Mouse (Mus musculus) kidney, embryonic 16.5 days (tissue): ENCODE measurements at regions not wholly inside any gene's neighbourhood (a gene's known extent, or its start where the extent isn't known, plus 50 kb on each side); places are given as distances from the start of the nearest gene placed in this dataset.
A peak's percentile ranks its signal among the peaks of the same experiment; 100 is the strongest.

Source experiments
- ATAC-seq: fragments of 200-750 bp; cut with Nextera tagmentation; 2 replicates; pipeline ENCODE4 v1.8.0; 2017; ENCODE audit warnings: moderate TSS enrichment; ENCODE audit not compliant: low FRiP score, low TSS enrichment
- H3K27ac ChIP-seq: fragments of 300-500 bp; sonication (generic); 2 replicates; pipeline ENCODE4 v1.5.1; 2014; ENCODE audit warnings: low read length
- H3K27me3 ChIP-seq: fragments of 300-500 bp; sonication (generic); 2 replicates; pipeline ENCODE4 v1.6.1; 2014; ENCODE audit warnings: low read length, control low read depth, mixed read lengths; ENCODE audit not compliant: insufficient read depth
- H3K36me3 ChIP-seq: fragments of 300-500 bp; sonication (generic); 2 replicates; pipeline ENCODE4 v1.6.1; 2014; ENCODE audit warnings: low read length, control low read depth, mixed read lengths; ENCODE audit not compliant: insufficient read depth
- H3K4me1 ChIP-seq: fragments of 300-500 bp; sonication (generic); 2 replicates; pipeline ENCODE4 v1.6.1; 2014; ENCODE audit warnings: low read length, control low read depth, mixed read lengths; ENCODE audit not compliant: insufficient read depth
- H3K4me2 ChIP-seq: fragments of 300-500 bp; sonication (generic); replicated peaks from 2 replicates; pipeline ENCODE4 v1.6.1; 2014; ENCODE audit warnings: low read depth, low read length
- H3K4me3 ChIP-seq: fragments of 300-500 bp; sonication (generic); 2 replicates; pipeline ENCODE4 v1.5.1; 2014; ENCODE audit warnings: mild to moderate bottlenecking, low read length
- H3K9ac ChIP-seq: fragments of 300-500 bp; sonication (generic); replicated peaks from 2 replicates; pipeline ENCODE4 v1.6.1; 2014; ENCODE audit warnings: low read length
- H3K9me3 ChIP-seq: fragments of 300-500 bp; sonication (generic); 2 replicates; pipeline ENCODE4 v1.6.1; 2016; ENCODE audit warnings: low read length, control low read depth
- WGBS: fragments of 180-500 bp; shearing (Covaris S2); extraction: QIAGEN DNeasy Blood & Tissue Kit; methylation state at CpG from one replicate; pipeline ENCODE4 v1.1.7; 2014; 5-methylcytosine and 5-hydroxymethylcytosine counted together

DNA sequence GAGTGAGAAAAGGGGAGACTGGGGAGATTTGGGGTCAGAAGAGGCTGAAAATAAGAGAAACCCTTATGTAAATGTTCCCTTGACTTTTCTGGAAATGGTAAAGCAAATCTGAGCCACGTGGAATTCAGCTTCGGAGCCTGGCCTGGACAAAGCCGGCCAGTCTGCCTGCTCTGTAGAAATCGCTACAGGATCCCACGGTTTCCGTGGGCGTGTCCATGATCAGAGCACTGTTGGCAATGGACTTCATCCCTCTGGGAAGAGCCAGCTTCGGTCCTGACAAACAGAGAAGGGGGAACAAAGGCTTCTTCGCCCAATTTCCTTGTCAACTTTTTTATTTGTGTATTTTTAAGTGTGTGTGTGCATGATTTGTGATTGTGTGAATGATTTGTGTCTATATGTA lies 490.7 kb upstream of the Nox3 start:
- Histone ChIP-seq H3K9ac (no peak overlapping the region), H3K36me3 (no peaks in the 10 kb centered on the region), H3K4me2 (0 out of 2 replicates have a peak overlapping the region, but pooled peaks have one; percentile 0), H3K27ac (no peak overlapping the region), H3K9me3 (no peaks in the 10 kb centered on the region), H3K27me3 (no peaks in the 10 kb centered on the region), H3K4me3 (no peak overlapping the region), H3K4me1 (no peaks in the 10 kb centered on the region)
- ATAC-seq, result no peak
- 50% methylated on average over 9 of the region's 9 CpGs for WGBS

DNA sequence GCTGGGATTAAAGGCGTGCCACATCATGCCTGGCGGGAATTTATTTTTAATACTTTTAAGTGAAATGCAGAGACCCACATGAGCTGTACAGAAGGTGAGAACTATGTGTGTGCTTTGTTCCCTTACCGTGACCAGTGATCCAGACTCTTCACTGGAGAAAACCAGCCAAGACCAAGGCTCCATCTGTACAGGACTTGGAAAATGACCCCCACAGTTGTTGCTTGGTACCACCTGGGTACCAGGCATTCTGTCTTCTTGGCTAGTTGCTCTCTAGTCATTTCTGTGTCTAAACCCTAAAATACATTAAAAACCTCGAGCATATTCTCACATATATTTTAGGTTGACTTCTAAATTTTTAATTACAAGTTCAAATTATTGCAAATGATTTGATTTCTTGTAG lies 491.5 kb upstream of the Nox3 start:
- Histone ChIP-seq H3K36me3 (no peaks in the 10 kb centered on the region), H3K9ac (no peak overlapping the region), H3K27ac (no peak overlapping the region), H3K27me3 (no peaks in the 10 kb centered on the region), H3K4me1 (no peaks in the 10 kb centered on the region), H3K4me3 (no peak overlapping the region), H3K4me2 (no peak overlapping the region), H3K9me3 (no peaks in the 10 kb centered on the region)
- WGBS, result 92% methylated on average over 4 of the region's 4 CpGs
- no peak for ATAC-seq

DNA sequence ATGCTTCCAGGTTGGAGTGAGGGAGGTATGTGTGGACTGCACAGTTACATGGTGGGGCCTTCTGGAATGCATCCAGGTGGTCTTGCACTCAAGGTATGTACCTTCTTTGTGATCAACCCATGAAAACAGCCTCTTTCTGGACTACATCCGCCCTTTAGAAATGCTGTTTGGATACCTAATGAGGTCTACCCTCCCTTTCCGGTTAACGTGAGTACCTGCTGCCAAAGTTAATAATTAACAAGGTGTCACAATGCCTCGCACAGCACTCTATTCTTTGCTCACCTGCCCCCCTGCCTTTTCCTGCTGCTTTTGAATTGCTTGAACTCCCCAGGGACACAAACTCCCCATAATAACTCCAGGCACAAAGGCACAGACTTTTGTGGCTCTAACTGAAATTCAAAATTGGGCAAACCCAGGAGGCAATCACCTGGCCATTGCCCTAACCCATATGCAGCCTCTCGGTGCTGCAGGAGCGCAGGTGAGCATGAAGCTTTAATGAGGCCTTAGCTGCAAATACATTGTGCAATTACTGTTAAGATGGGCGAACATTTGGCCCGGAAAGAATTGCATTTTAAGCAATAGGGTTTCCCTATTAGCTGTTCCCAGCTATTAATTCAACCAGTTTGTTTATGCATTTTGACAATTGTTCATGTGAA lies 500.9 kb upstream of the Nox3 start:
- no peaks in the 10 kb centered on the region for H3K36me3 ChIP-seq
- H3K27me3 ChIP-seq, result no peaks in the 10 kb centered on the region
- peak overlapping the region; percentile 64 for H3K27ac ChIP-seq
- 55% methylated on average over 8 of the region's 8 CpGs for WGBS
- H3K4me2 ChIP-seq, result no peak overlapping the region
- peak; percentile 83 for ATAC-seq
- H3K9me3 ChIP-seq, result no peaks in the 10 kb centered on the region
- no peak overlapping the region for H3K9ac ChIP-seq
- no peak overlapping the region for H3K4me3 ChIP-seq
- peaks cover 7% of the 10 kb centered on the region; the same call in 1 of the 2 replicates for H3K4me1 ChIP-seq

DNA sequence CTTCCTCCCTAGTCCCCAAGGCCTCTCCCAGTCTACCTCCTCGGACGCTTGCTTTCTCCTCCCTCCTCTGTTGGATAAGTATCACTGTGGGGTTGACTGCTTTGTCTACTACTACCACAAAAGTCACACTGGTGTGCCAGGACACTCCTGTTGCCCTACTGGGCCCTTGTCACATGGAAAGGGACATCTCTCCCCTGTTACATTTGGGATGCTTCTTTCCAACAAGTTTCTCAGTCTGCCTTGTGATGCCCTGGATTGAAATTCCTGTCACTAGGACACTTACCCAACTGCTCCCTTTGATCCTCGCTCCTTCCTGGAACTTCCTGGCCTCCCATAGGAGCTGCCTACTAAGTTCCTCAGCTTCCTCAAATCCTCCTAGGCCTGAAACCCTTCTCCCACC lies 501.9 kb upstream of the Nox3 start:
- H3K4me1 ChIP-seq, result peaks cover 7% of the 10 kb centered on the region; the same call in 1 of the 2 replicates
- no peaks in the 10 kb centered on the region for H3K27me3 ChIP-seq
- H3K4me2 ChIP-seq, result no peak overlapping the region
- no peaks in the 10 kb centered on the region for H3K9me3 ChIP-seq
- ATAC-seq, result no peak
- 70% methylated on average over 3 of the region's 3 CpGs for WGBS
- peak overlapping the region; percentile 60; the same call in 1 of the 2 replicates for H3K27ac ChIP-seq
- no peak overlapping the region for H3K4me3 ChIP-seq
- H3K36me3 ChIP-seq, result no peaks in the 10 kb centered on the region
- H3K9ac ChIP-seq, result no peak overlapping the region

DNA sequence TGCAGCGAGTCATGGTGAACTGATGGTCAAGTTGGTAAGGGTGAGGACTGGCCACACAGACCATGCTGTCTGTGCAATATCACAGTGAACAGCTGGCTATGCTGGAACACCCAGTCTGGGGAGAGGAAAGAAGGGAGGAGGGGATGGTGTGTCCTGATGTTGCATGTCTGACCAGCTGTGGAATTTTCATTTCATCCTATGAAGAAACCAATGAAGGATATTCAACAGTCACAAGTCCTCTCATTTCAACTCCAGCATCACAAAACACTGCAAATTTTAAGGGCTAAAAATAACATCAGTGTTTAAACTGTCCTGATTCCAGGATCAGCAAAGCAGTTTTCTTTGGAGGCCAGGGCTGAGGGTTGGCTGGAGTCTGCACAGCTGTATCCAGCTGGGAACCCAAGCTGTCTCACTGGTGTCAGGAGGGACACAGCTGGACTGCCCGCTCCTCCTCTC lies 503.7 kb upstream of the Nox3 start:
- ATAC-seq, result peak; percentile 90
- Histone ChIP-seq H3K27ac (peak overlapping the region; percentile 75), H3K9ac (no peak overlapping the region), H3K36me3 (no peaks in the 10 kb centered on the region), H3K4me3 (no peak overlapping the region), H3K4me1 (peaks cover 7% of the 10 kb centered on the region; the same call in 1 of the 2 replicates), H3K9me3 (no peaks in the 10 kb centered on the region), H3K27me3 (no peaks in the 10 kb centered on the region), H3K4me2 (no peak overlapping the region)
- 57% methylated on average over 2 of the region's 2 CpGs for WGBS

DNA sequence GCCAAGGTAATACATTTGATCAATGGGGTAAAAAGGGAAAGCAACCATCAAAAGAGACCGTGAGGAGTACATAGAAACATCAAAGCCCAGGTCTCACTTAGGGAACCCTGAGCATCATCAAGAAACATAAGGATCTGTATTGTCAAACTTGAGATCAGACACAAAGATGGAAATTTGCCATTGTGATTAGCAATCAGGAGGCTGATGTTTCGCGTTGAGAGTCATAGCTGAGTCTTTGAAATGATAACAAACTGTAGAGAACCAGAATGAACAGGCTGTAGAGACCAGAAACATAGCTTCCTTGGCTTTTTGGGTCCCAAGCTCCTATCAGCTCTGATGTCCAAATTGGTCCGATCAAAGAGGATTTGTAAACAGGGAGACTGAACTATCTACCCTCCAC lies 505.2 kb upstream of the Nox3 start:
- H3K4me1 ChIP-seq, result peaks cover 7% of the 10 kb centered on the region; the same call in 1 of the 2 replicates
- no peaks in the 10 kb centered on the region for H3K27me3 ChIP-seq
- H3K4me2 ChIP-seq, result no peak overlapping the region
- no peak overlapping the region for H3K9ac ChIP-seq
- H3K4me3 ChIP-seq, result no peak overlapping the region
- no peaks in the 10 kb centered on the region for H3K36me3 ChIP-seq
- WGBS, result 92% methylated on average over 4 of the region's 4 CpGs
- no peak overlapping the region for H3K27ac ChIP-seq
- no peak for ATAC-seq
- no peaks in the 10 kb centered on the region for H3K9me3 ChIP-seq

DNA sequence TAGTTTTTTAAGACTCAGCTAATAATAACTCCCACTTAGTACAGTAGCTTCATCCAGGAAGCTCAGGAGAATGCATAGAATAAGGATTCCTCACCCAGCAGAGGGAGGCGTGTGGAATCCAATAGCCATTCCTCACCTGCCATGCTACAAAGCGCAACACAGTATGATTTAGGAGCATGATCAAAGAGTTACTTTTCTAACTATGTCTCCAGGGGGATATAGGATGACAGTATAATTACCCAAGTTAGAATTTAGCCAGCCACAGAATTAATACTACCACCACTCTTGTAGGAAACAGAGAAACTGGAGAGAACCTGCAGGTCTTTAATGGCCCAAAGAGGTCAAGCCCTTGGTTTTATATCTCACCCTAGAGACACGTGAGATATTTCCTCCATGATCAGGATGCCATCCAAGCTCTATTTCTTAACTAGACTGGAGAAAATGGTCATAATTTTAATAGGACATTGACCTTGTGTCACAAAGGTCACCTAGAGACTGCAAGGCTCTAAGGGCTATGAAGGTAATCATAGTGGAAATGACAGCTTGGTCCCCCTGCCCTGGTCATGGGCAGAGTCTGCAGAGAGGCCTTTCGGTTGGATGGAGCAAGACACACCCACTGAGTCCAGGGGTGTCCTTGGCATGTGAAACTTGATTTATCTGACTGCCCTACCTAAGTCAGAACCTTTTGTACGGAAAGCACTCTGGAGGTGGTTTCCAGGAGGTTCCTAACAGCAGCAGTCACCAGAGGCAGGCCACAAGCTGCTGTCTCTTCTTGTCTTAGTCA lies 512.3 kb upstream of the Nox3 start:
- Histone ChIP-seq H3K4me1 (peaks cover 7% of the 10 kb centered on the region; the same call in 1 of the 2 replicates), H3K4me2 (no peak overlapping the region), H3K9me3 (no peaks in the 10 kb centered on the region), H3K36me3 (no peaks in the 10 kb centered on the region), H3K27me3 (no peaks in the 10 kb centered on the region), H3K27ac (no peak overlapping the region), H3K9ac (no peak overlapping the region), H3K4me3 (no peak overlapping the region)
- peak; percentile 84 for ATAC-seq
- WGBS, result 45% methylated on average over 5 of the region's 5 CpGs

DNA sequence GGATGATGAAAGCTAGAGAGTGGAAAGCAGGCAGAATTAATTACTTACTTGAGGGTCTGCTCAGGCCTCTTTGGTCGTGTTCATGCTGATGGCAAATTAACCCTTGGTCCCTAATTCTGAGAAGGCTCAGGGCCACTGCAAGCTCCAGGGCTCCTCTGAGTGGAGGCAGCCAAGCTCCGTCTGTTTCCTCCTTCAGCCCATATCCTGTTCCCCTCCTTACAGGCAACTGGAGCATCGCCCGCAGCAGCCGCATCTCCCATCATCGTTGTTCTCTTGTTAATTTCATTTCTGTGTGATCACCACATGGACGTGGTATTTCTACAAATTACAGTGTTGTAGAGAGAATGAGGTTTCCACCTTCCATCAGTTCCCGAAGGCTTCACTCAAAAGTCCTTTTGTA lies 513.6 kb upstream of the Nox3 start:
- no peaks in the 10 kb centered on the region for H3K27me3 ChIP-seq
- no peaks in the 10 kb centered on the region for H3K9me3 ChIP-seq
- H3K4me1 ChIP-seq, result peaks cover 7% of the 10 kb centered on the region; the same call in 1 of the 2 replicates

DNA sequence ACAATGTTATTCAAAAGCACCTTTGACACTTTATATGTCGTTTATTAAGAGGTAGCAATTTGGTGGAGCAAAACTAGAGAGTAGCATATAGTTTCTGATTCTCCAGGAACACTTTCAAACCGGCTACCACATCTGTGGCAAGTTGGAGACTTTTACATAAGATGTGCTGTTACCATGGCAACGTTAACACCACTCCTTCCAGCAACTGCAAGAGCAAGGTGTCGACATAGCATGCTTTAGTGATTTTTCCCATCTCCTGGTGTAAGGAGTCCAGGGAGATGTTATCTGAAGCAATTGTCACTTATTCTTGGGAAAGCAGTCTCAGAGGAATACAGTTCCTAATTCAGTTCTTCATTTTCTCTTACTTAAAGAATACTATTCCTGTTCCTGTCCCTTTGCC lies 516.5 kb upstream of the Nox3 start:
- H3K4me3 ChIP-seq, result no peak overlapping the region
- no peaks in the 10 kb centered on the region for H3K27me3 ChIP-seq
- H3K4me2 ChIP-seq, result no peak overlapping the region
- H3K9ac ChIP-seq, result no peak overlapping the region
- WGBS, result 50% methylated on average over 4 of the region's 4 CpGs
- ATAC-seq, result no peak
- no peaks in the 10 kb centered on the region for H3K9me3 ChIP-seq
- H3K27ac ChIP-seq, result no peak overlapping the region
- no peaks in the 10 kb centered on the region for H3K36me3 ChIP-seq
- peaks cover 17% of the 10 kb centered on the region for H3K4me1 ChIP-seq

More for the DNA sequence above, 513.6 kb upstream of the Nox3 start:
- Histone ChIP-seq H3K9ac (no peak overlapping the region), H3K4me3 (no peak overlapping the region), H3K4me2 (no peak overlapping the region), H3K36me3 (no peaks in the 10 kb centered on the region), H3K27ac (no peak overlapping the region)
- ATAC-seq, result no peak
- WGBS, result 77% methylated on average over 8 of the region's 8 CpGs

DNA sequence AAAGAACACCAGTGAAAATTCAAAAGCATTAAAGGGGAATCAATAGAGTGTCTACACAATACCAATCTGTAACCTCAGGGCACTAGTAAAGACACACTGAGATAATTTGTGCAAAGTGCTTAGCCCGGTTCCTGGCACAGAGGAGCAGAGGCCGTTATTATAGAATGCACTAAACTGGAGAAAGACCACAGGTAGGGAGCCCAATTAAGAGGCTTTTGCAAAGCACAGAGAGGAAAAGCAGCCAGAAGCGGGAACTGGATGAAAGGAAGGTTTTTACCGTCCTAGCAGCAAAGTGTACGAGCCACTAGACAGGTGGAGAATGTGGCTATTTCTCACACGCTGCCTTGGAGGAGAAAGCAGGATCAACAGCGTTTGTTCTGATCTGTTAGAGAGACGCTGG lies 518.9 kb upstream of the Nox3 start:
- H3K4me3 ChIP-seq, result no peak overlapping the region
- H3K4me1 ChIP-seq, result peaks cover 10% of the 10 kb centered on the region
- no peak for ATAC-seq
- 66% methylated on average over 8 of the region's 8 CpGs for WGBS
- no peaks in the 10 kb centered on the region for H3K27me3 ChIP-seq
- no peak overlapping the region for H3K27ac ChIP-seq
- H3K9ac ChIP-seq, result no peak overlapping the region
- H3K36me3 ChIP-seq, result no peaks in the 10 kb centered on the region
- no peak overlapping the region for H3K4me2 ChIP-seq
- H3K9me3 ChIP-seq, result no peaks in the 10 kb centered on the region
